Mouse (Mus musculus) megakaryocyte, embryonic 14.5 days (primary cell): Measurements from ENCODE around the gene Ahcy.

Experiments
- FLI1 ChIP-seq: IDR thresholded peaks from 2 replicates; pipeline ENCODE4 v1.6.1; 2012; ENCODE audit warnings: low read length, inconsistent platforms, mixed read lengths
- GATA1 ChIP-seq: IDR thresholded peaks from 3 replicates; pipeline ENCODE4 v1.6.1; 2012; ENCODE audit warnings: mixed read lengths, low read length, inconsistent platforms, borderline replicate concordance

GRCm38 (mm10) chr2:155100796-155101259 is 26.5 kb upstream of the Ahcy start:
- TF ChIP-seq GATA1 (no peak), FLI1 (no peak)
